Mouse (Mus musculus): ENCODE results near the gene Tmem95.
A peak's percentile ranks its signal among the peaks of the same experiment; 100 is the strongest.

GRCm38 (mm10) chr11:69915667-69916627, 38.1 kb upstream of the Tmem95 start:
- TF ChIP-seq CTCF (IDR thresholded peaks at IDR 0.05; ENCODE audit: low read depth, low read length) (0 out of 2 replicates have a peak, but pooled peaks have one; percentile 19), TAL1 (conservative IDR thresholded peaks at IDR 0.05; ENCODE audit: low read depth, low read length) (peak; percentile 96)

All from G1E (cell line).